Mouse (Mus musculus) liver, embryonic 11.5 days (tissue): ENCODE measurements around the gene Zfp788. TPM values are rescaled to one million over a fixed set of nuclear protein-coding genes. Genes with fewer than 3 reads are reported as not detected.
"Not testable (repeated sequence)": the region's sequence is repeated elsewhere in the genome, so short reads cannot be mapped to it uniquely, and the experiment has no call there.

Source experiments
- ATAC-seq: fragments of 200-750 bp; cut with Nextera tagmentation; replicated peaks from 2 replicates; pipeline ENCODE4 v1.8.0; 2017; ENCODE audit warnings: moderate number of reproducible peaks, mild to moderate bottlenecking, moderate TSS enrichment, moderate library complexity; ENCODE audit not compliant: low FRiP score
- DNase-seq: peaks from one replicate; pipeline ENCODE4 v3.0.0-alpha.2; 2017; ENCODE audit warnings: low spot score
- H3K27ac ChIP-seq: fragments of 300-500 bp; sonication (generic); 2 replicates; pipeline ENCODE4 v1.5.1; 2014; ENCODE audit warnings: mild to moderate bottlenecking, low read depth, low read length, control low read depth
- H3K27me3 ChIP-seq: fragments of 300-500 bp; sonication (generic); replicated peaks from 2 replicates; pipeline ENCODE4 v1.6.1; 2014; ENCODE audit warnings: low read length, mixed read lengths; ENCODE audit not compliant: control insufficient read depth, insufficient read depth
- H3K36me3 ChIP-seq: fragments of 300-500 bp; sonication (generic); 2 replicates; pipeline ENCODE4 v1.6.1; 2014; ENCODE audit warnings: mild to moderate bottlenecking, low read length, moderate library complexity, mixed read lengths; ENCODE audit not compliant: control insufficient read depth, insufficient read depth
- H3K4me1 ChIP-seq: fragments of 300-500 bp; sonication (generic); replicated peaks from 2 replicates; pipeline ENCODE4 v1.6.1; 2014; ENCODE audit warnings: low read length, mixed read lengths; ENCODE audit not compliant: control insufficient read depth, insufficient read depth
- H3K4me2 ChIP-seq: fragments of 300-500 bp; sonication (generic); 2 replicates; pipeline ENCODE4 v1.6.1; 2014; ENCODE audit warnings: mild to moderate bottlenecking, control low read depth, moderate library complexity
- H3K4me3 ChIP-seq: fragments of 300-500 bp; sonication (generic); 2 replicates; pipeline ENCODE4 v1.5.1; 2014; ENCODE audit warnings: low read depth, low read length, control low read depth
- H3K9ac ChIP-seq: fragments of 300-500 bp; sonication (generic); 2 replicates; pipeline ENCODE4 v1.6.1; 2014; ENCODE audit warnings: low read depth, low read length, control low read depth
- H3K9me3 ChIP-seq: fragments of 300-500 bp; sonication (generic); 2 replicates; pipeline ENCODE4 v1.6.1; 2016; ENCODE audit warnings: low read length, inconsistent platforms, mixed read lengths; ENCODE audit not compliant: control insufficient read depth
- WGBS: fragments of 180-500 bp; shearing (Covaris S2); extraction: QIAGEN DNeasy Blood & Tissue Kit; methylation state at CpG from one replicate; pipeline ENCODE4 v1.1.7; 2014; 5-methylcytosine and 5-hydroxymethylcytosine counted together
- polyA plus RNA-seq: library from polyadenylated mRNA; unstranded; fragments of >200 nt; fragmentation: Nextera tagmentation; extraction: Ambion mirVana; gene quantifications from 2 replicates; pipeline ENCODE4 v1.2.1, GENCODE M21; 2014

Gene Zfp788
- polyA plus RNA-seq, 1 experiment from 2014 or later, result 5.6 TPM

GRCm38 (mm10) chr7:41633221-41633984 lies 400 bp downstream of the Zfp788 start:
- ATAC-seq, result peak; percentile 96
- WGBS, result under 1% methylated on average over 25 of the region's 26 CpGs

GRCm38 (mm10) chr7:41674326-41674725 lies 41.3 kb downstream of the Zfp788 start:
- WGBS, result 61% methylated on average over 1 of the region's 1 CpGs
- H3K4me1 ChIP-seq, H3K9me3 ChIP-seq, DNase-seq, H3K9ac ChIP-seq, H3K4me2 ChIP-seq, H3K4me3 ChIP-seq, H3K36me3 ChIP-seq, ATAC-seq, H3K27me3 ChIP-seq, H3K27ac ChIP-seq: not testable (repeated sequence)

More at GRCm38 (mm10) chr7:41633221-41633984, 400 bp downstream of the Zfp788 start:
- peak overlapping the region; percentile 75 for H3K9ac ChIP-seq
- H3K4me2 ChIP-seq, result peak overlapping the region; percentile 97
- peak overlapping the region; percentile 90 for H3K27ac ChIP-seq
- H3K9me3 ChIP-seq, result no peaks in the 10 kb centered on the region
- H3K4me1 ChIP-seq, result peaks cover 3% of the 10 kb centered on the region; the same call in 1 of the 2 replicates
- DNase-seq, result peak; percentile 85
- H3K36me3 ChIP-seq, result peaks cover 14% of the 10 kb centered on the region
- peak overlapping the region; percentile 70 for H3K4me3 ChIP-seq
- no peaks in the 10 kb centered on the region for H3K27me3 ChIP-seq

Other genes starting within 250 kb of the Zfp788 start
- gene AI987944, start 239.8 kb upstream of the Zfp788 start, polyA plus RNA-seq, result 9.0 and 9.8 TPM in 2 replicates
- gene Vmn2r57, start 184.5 kb upstream of the Zfp788 start, polyA plus RNA-seq, result 0.07 and 0.14 TPM in 2 replicates
- gene Gm20449, start 133.8 kb upstream of the Zfp788 start, polyA plus RNA-seq, result 0.07 TPM in 1 of 2 replicates, not detected in the other
- 6.6 and 7.9 TPM in 2 replicates for gene AW146154, start 133.3 kb upstream of the Zfp788 start, polyA plus RNA-seq
- 0.13 TPM in 1 of 2 replicates, not detected in the other for gene Gm6871, start 59.5 kb upstream of the Zfp788 start, polyA plus RNA-seq
- 16.3 and 17.8 TPM in 2 replicates for gene 2610021A01Rik, start 34.0 kb upstream of the Zfp788 start, polyA plus RNA-seq
- not detected in 2 replicates for gene Vmn2r58, start 239.5 kb downstream of the Zfp788 start, polyA plus RNA-seq